Mouse (Mus musculus): ENCODE measurements around the gene Banf2.

DNA sequence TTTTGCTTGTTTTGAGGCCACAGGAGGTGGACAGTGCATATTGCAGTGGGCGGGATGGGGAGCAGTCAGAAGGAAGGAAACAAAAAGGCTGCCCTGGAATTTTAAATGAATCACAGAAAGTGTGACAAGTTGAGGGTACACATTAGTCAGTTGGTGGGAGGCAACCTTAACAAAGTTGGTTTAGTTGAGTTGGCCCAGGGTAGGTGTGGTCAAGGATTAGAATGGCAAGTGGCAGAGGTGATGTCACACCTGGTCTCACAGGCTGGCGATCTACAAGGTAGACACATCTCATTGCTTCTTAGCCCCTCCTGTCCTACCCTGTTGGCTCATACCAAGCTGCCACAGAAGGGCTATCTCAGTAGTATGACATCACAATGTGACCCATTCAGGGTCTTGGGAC, at the start of gene Banf2:
- TF ChIP-seq CTCF (IDR thresholded peaks at IDR 0.05; ENCODE audit: low read depth, low read length) (no peak), TAL1 (conservative IDR thresholded peaks at IDR 0.05; ENCODE audit: low read depth, low read length) (no peak), GATA1 (IDR thresholded peaks at IDR 0.05; ENCODE audit: borderline replicate concordance, low read length) (no peak)

All from G1E (cell line).